Mouse (Mus musculus): ENCODE data around the gene Rflnb. TPM values are rescaled to one million over a fixed set of nuclear protein-coding genes. Genes with fewer than 3 reads are reported as not detected.

The Rflnb gene
- polyA plus RNA-seq, 1 experiment from 2014 or later: 7.5 TPM

DNA sequence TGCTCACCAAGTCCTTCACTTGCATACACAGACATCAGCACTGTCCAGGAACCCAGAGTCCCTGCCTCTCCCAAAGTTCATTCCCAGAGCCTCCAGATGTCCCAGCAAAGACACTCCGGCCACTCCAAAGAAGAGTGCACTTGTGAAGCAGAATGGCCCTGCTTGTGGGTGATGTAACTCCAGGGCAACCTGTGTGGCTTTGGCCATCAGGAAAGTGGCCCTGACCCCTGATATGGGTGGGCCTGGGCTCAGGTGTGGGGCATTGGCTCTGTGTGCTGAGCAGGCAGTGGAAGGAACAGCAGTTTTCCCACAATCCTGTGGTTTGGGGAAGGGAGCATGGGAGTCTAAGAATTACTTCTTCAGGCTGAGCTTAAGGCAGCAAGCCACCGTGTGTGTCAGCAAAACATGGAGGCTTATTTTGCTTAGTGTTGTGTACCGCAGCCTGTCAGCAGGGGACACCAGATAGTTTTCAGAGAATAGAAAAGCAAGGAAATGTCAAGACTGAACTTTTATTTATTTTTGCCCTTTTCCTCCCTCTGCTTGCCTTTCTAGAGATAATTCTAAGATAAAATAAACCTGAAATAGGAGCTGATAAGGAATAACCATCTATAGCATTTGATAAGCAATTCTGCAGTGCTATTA is 26.2 kb downstream of the Rflnb start:
- no peak overlapping the region for H3K9ac ChIP-seq
- 61% methylated on average over 3 of the region's 3 CpGs for WGBS
- ATAC-seq (ENCODE audit: low FRiP score): no peak

DNA sequence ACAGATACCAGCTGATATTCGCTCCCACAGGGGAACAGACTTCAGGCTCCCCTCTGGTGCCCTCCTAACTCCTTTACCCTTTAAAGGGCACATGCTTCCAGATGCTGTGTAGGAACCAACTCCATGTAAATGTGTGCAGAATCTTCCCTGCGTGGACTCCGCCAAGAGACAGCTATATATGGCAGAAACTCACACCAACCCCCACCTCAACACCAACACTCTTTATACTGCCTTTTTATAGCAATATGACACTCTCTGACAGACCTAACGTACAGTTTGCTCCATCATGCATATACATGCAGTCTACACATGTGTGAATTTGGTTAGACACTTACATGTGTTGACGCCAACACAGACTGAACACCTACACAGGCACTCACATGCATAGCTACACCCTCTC is 26.9 kb downstream of the Rflnb start:
- Histone ChIP-seq H3K27ac (no peak overlapping the region), H3K9ac (no peak overlapping the region), H3K4me3 (no peak overlapping the region), H3K36me3 (no peaks in the 10 kb centered on the region), H3K27me3 (peaks cover 23% of the 10 kb centered on the region), H3K4me1 (replicated peaks) (peaks cover 8% of the 10 kb centered on the region), H3K9me3 (no peaks in the 10 kb centered on the region), H3K4me2 (no peak overlapping the region)
- 92% methylated on average over 5 of the region's 5 CpGs for WGBS
- no peak for ATAC-seq (ENCODE audit: low FRiP score)

More for the DNA sequence above, 26.2 kb downstream of the Rflnb start:
- Histone ChIP-seq H3K4me1 (replicated peaks) (peaks cover 8% of the 10 kb centered on the region), H3K36me3 (no peaks in the 10 kb centered on the region), H3K27ac (no peak overlapping the region), H3K4me3 (no peak overlapping the region), H3K9me3 (no peaks in the 10 kb centered on the region), H3K27me3 (peaks cover 23% of the 10 kb centered on the region), H3K4me2 (no peak overlapping the region)

- Histone ChIP-seq H3K4me2 (peak within 1 kb of the TSS; percentile 85), H3K4me3 (peak within 1 kb of the TSS; percentile 57), H3K4me1 (replicated peaks) (peaks cover 8% of the 10 kb centered on the region), H3K36me3 (no peaks in the 10 kb centered on the region), H3K9ac (peak within 1 kb of the TSS; percentile 58; the same call in 1 of the 2 replicates), H3K27me3 (peaks cover 23% of the 10 kb centered on the region), H3K9me3 (no peaks in the 10 kb centered on the region), H3K27ac (no peak within 1 kb of the TSS)
- 14% methylated on average over 36 of the region's 36 CpGs for WGBS
- ATAC-seq (ENCODE audit: low FRiP score): peak; percentile 79
Observed at GRCm38 (mm10) chr11:75999440-76000155, 28.0 kb downstream of the Rflnb start, which contains the start of gene 1700016K19Rik. 1700016K19Rik (plus strand) TSS chr11:75999912.

DNA sequence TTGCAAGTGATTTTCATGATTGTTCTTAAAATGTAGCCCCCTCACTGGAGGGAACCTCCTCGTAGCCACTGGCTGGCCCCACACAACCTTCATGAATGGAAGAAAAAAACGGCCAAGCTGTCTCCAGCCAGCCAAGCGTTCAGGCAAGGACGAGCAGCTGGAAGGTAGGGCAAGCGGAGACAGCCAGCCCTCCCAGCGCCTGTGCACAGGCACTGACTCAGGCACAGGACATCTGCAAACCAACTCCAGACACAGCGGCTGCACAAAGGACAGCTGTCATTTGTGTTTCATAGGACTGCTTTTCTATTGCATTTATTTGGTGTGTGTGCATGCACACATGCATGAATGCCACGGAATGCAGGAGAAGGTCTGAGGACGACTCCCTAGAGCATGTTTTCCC is 33.2 kb downstream of the Rflnb start:
- peaks cover under 1% of the 10 kb centered on the region; the same call in 1 of the 2 replicates for H3K4me1 ChIP-seq (replicated peaks)
- peaks cover 4% of the 10 kb centered on the region; the same call in 1 of the 2 replicates for H3K27me3 ChIP-seq
- no peak overlapping the region for H3K4me3 ChIP-seq
- no peak overlapping the region for H3K27ac ChIP-seq
- no peaks in the 10 kb centered on the region for H3K9me3 ChIP-seq
- no peak overlapping the region for H3K4me2 ChIP-seq
- H3K36me3 ChIP-seq: no peaks in the 10 kb centered on the region
- ATAC-seq (ENCODE audit: low FRiP score): no peak
- no peak overlapping the region for H3K9ac ChIP-seq
- WGBS: 43% methylated on average over 9 of the region's 9 CpGs

DNA sequence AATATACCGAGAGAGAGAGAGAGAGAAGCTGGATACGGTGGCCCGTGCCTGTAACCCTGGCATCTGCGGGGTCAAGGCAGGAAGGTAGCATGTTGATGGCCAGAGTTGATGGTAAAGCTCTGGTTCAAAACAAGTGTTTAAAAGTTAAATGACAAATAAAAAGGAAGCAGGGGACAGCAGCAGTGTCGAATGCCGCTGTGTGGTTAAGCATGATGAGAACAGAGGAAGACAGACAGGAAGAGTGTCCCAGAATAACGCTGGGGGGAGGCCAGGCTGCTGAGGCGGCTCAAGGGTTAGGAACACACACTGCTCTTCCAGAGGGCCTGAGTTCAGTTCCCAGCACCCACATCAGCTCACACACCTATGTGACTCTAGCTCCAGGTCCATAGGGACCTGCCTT is 35.1 kb downstream of the Rflnb start:
- Histone ChIP-seq H3K27ac (no peak overlapping the region), H3K4me2 (no peak overlapping the region), H3K27me3 (no peaks in the 10 kb centered on the region), H3K4me1 (replicated peaks) (no peaks in the 10 kb centered on the region), H3K4me3 (no peak overlapping the region), H3K9me3 (no peaks in the 10 kb centered on the region), H3K36me3 (no peaks in the 10 kb centered on the region), H3K9ac (no peak overlapping the region)
- no peak for ATAC-seq (ENCODE audit: low FRiP score)
- 93% methylated on average over 8 of the region's 8 CpGs for WGBS

DNA sequence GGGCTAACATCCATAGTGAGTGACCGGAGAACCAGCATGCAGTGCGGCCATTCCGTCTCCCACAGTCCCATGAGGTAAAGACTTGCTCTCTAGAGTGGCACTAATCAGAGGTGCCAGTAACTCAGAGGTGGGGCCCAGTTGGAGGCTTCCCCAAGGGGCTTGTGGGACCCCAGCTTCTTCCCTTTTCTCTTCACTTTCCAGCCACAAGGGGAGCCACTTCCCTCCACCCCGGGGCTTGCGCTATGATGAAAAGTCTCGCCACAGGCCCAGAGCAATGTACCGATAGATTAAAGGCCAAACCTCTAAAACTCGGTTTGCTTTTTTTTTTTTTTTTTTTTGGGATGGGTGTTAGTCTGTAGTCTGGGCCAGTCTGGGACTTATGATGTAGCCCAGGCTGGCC is 35.7 kb downstream of the Rflnb start:
- no peaks in the 10 kb centered on the region for H3K4me1 ChIP-seq (replicated peaks)

GRCm38 (mm10) chr11:75990965-75991835 is 36.4 kb downstream of the Rflnb start:
- 80% methylated on average over 15 of the region's 15 CpGs for WGBS
- no peak for ATAC-seq (ENCODE audit: low FRiP score)

More for the DNA sequence above, 35.7 kb downstream of the Rflnb start:
- no peak overlapping the region for H3K9ac ChIP-seq
- H3K4me2 ChIP-seq: no peak overlapping the region
- H3K9me3 ChIP-seq: no peaks in the 10 kb centered on the region
- H3K27ac ChIP-seq: no peak overlapping the region
- no peak for ATAC-seq (ENCODE audit: low FRiP score)
- no peak overlapping the region for H3K4me3 ChIP-seq
- no peaks in the 10 kb centered on the region for H3K36me3 ChIP-seq
- H3K27me3 ChIP-seq: no peaks in the 10 kb centered on the region
- WGBS: 94% methylated on average over 8 of the region's 8 CpGs

GRCm38 (mm10) chr11:75985948-75986347 is 41.6 kb downstream of the Rflnb start:
- Histone ChIP-seq H3K9ac (no peak overlapping the region), H3K36me3 (no peaks in the 10 kb centered on the region), H3K9me3 (no peaks in the 10 kb centered on the region), H3K27me3 (no peaks in the 10 kb centered on the region), H3K4me3 (no peak overlapping the region), H3K27ac (no peak overlapping the region), H3K4me2 (no peak overlapping the region), H3K4me1 (replicated peaks) (no peaks in the 10 kb centered on the region)
- ATAC-seq (ENCODE audit: low FRiP score): no peak
- 72% methylated on average over 7 of the region's 7 CpGs for WGBS

More at GRCm38 (mm10) chr11:75990965-75991835, 36.4 kb downstream of the Rflnb start:
- Histone ChIP-seq H3K27ac (no peak overlapping the region), H3K36me3 (no peaks in the 10 kb centered on the region), H3K4me3 (no peak overlapping the region), H3K4me1 (replicated peaks) (no peaks in the 10 kb centered on the region), H3K27me3 (no peaks in the 10 kb centered on the region), H3K9ac (no peak overlapping the region), H3K9me3 (no peaks in the 10 kb centered on the region), H3K4me2 (no peak overlapping the region)

- no peaks in the 10 kb centered on the region for H3K36me3 ChIP-seq
- no peak overlapping the region for H3K4me2 ChIP-seq
- no peaks in the 10 kb centered on the region for H3K27me3 ChIP-seq
- WGBS: 73% methylated on average over 1 of the region's 1 CpGs
- H3K4me3 ChIP-seq: no peak overlapping the region
- no peak overlapping the region for H3K9ac ChIP-seq
- H3K4me1 ChIP-seq (replicated peaks): no peaks in the 10 kb centered on the region
- H3K9me3 ChIP-seq: no peaks in the 10 kb centered on the region
- ATAC-seq (ENCODE audit: low FRiP score): no peak
- H3K27ac ChIP-seq: no peak overlapping the region
Observed at GRCm38 (mm10) chr11:75984581-75984980, 43.0 kb downstream of the Rflnb start.

DNA sequence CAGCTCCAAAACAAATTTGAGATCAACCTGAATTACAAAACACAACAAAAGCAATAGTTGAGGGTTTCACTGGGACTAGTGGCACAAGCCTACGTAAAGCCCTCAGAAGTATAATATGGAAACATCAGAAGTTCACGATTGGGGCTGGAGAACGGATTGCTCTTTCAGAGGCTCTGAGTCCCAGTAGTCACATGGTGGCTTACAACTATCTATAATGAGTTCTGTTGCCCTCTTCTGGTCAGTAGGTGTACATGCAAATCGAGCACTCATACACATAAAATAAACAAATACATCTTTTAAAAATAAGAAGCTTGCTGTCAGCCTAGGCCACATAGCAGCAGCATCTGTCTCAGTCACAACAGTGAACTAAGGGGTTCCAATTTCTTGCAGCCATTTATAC is 44.4 kb downstream of the Rflnb start:
- ATAC-seq (ENCODE audit: low FRiP score): no peak
- H3K9me3 ChIP-seq: no peaks in the 10 kb centered on the region
- H3K9ac ChIP-seq: no peak overlapping the region
- H3K27ac ChIP-seq: no peak overlapping the region
- H3K4me2 ChIP-seq: no peak overlapping the region
- H3K36me3 ChIP-seq: no peaks in the 10 kb centered on the region
- no peaks in the 10 kb centered on the region for H3K4me1 ChIP-seq (replicated peaks)
- H3K27me3 ChIP-seq: no peaks in the 10 kb centered on the region
- H3K4me3 ChIP-seq: no peak overlapping the region
- WGBS: 74% methylated on average over 4 of the region's 4 CpGs

GRCm38 (mm10) chr11:75980413-75980812 is 47.2 kb downstream of the Rflnb start:
- Histone ChIP-seq H3K9me3 (no peaks in the 10 kb centered on the region), H3K4me1 (replicated peaks) (no peaks in the 10 kb centered on the region), H3K27ac (no peak overlapping the region), H3K36me3 (no peaks in the 10 kb centered on the region), H3K4me3 (no peak overlapping the region), H3K4me2 (no peak overlapping the region), H3K9ac (no peak overlapping the region), H3K27me3 (no peaks in the 10 kb centered on the region)
- 40% methylated on average over 2 of the region's 2 CpGs for WGBS
- ATAC-seq (ENCODE audit: low FRiP score): no peak

GRCm38 (mm10) chr11:75978051-75978450 is 49.5 kb downstream of the Rflnb start:
- H3K9ac ChIP-seq: no peak overlapping the region
- no peaks in the 10 kb centered on the region for H3K36me3 ChIP-seq
- no peak overlapping the region for H3K4me3 ChIP-seq
- H3K4me2 ChIP-seq: no peak overlapping the region
- WGBS: 84% methylated on average over 6 of the region's 6 CpGs
- ATAC-seq (ENCODE audit: low FRiP score): no peak
- no peaks in the 10 kb centered on the region for H3K4me1 ChIP-seq (replicated peaks)
- H3K27ac ChIP-seq: no peak overlapping the region
- H3K9me3 ChIP-seq: no peaks in the 10 kb centered on the region
- no peaks in the 10 kb centered on the region for H3K27me3 ChIP-seq
